Mouse (Mus musculus): ENCODE results near the gene Camk1.

GRCm38 (mm10) chr6:113284931-113285330 lies 58.9 kb downstream of the Camk1 start:
- TF ChIP-seq CTCF (conservative IDR thresholded peaks at IDR 0.05; ENCODE audit: insufficient read depth, insufficient read length, low read depth, low read length) (no peak), POLR2A (IDR thresholded peaks at IDR 0.05; ENCODE audit: low read depth, low read length) (no peak)

Data from kidney, adult 2 months (tissue).